Mouse (Mus musculus) mouse embryonic stem cell (cell line): Measurements from ENCODE around the gene Col17a1.

Source experiments
- in situ Hi-C, 2 experiments: fragments of 300-500 bp; cut with MboI; formaldehyde crosslinking; loops; 1 replicate in 1 of 2; 3 replicates in 1 of 2; pipeline ENCODE4 v1.14.3; 2019 to 2020; ENCODE audit warnings: low sequenced_read_pairs in 2 of 2, low pct_unique_long_range_greater_than_20kb in 1 of 2, mixed read lengths in 1 of 2; ENCODE audit not compliant: unreplicated experiment in 1 of 2

The Col17a1 gene

GRCm38 (mm10) chr19:47691994-47692393 is at the start of gene Col17a1:
TSS of gene Col17a1 (minus strand) at chr19:47692094.
- in situ Hi-C loops = no loop called here

GRCm38 (mm10) chr19:47731931-47732330 is 40.0 kb upstream of the Col17a1 start:
- in situ Hi-C loops = no loop called here

GRCm38 (mm10) chr19:47731071-47731881 is 39.4 kb upstream of the Col17a1 start, which contains the start of gene Sfr1:
TSS of gene Sfr1 (plus strand) at chr19:47731682.
- in situ Hi-C loops = no loop called here

GRCm38 (mm10) chr19:47730691-47731070 is 38.8 kb upstream of the Col17a1 start:
- in situ Hi-C loops = no loop called here

- in situ Hi-C loops = no loop called here
These were observed 33.8 kb upstream of the Col17a1 start for GRCm38 (mm10) chr19:47725643-47726140.

GRCm38 (mm10) chr19:47724903-47725302 is 33.0 kb upstream of the Col17a1 start:
- in situ Hi-C loops = no loop called here

- in situ Hi-C loops = no loop called here
These were observed 30.6 kb upstream of the Col17a1 start for GRCm38 (mm10) chr19:47722471-47722870.

GRCm38 (mm10) chr19:47719147-47719546 is 27.3 kb upstream of the Col17a1 start:
- in situ Hi-C loops = no loop called here

GRCm38 (mm10) chr19:47716144-47716543 is 24.2 kb upstream of the Col17a1 start:
- in situ Hi-C loops = no loop called here

GRCm38 (mm10) chr19:47713457-47713856 is 21.6 kb upstream of the Col17a1 start:
- in situ Hi-C loops = no loop called here

GRCm38 (mm10) chr19:47710376-47710775 is 18.5 kb upstream of the Col17a1 start:
- in situ Hi-C loops = no loop called here

GRCm38 (mm10) chr19:47705772-47706309 is 13.9 kb upstream of the Col17a1 start:
- in situ Hi-C loops = no loop called here

- in situ Hi-C loops = no loop called here
These were observed 13.3 kb upstream of the Col17a1 start for GRCm38 (mm10) chr19:47705080-47705771.

GRCm38 (mm10) chr19:47700509-47700908 is 8.6 kb upstream of the Col17a1 start:
- in situ Hi-C loops = no loop called here

- in situ Hi-C loops = no loop called here
These were observed 7.8 kb upstream of the Col17a1 start for GRCm38 (mm10) chr19:47699743-47700142.

GRCm38 (mm10) chr19:47698266-47698665 is 6.4 kb upstream of the Col17a1 start:
- in situ Hi-C loops = no loop called here

GRCm38 (mm10) chr19:47697067-47697466 is 5.2 kb upstream of the Col17a1 start:
- in situ Hi-C loops = no loop called here

GRCm38 (mm10) chr19:47696411-47696810 is 4.5 kb upstream of the Col17a1 start:
- in situ Hi-C loops = no loop called here

- in situ Hi-C loops = no loop called here
These were observed 3.8 kb upstream of the Col17a1 start for GRCm38 (mm10) chr19:47695725-47696124.
